Mouse (Mus musculus) thymus, postnatal 10 days (tissue): ENCODE results near the gene Bysl.

ENCODE experiments used
- DNase-seq, 2 experiments: peaks; one replicate each; pipeline ENCODE4 v3.0.0; 2021; ENCODE audit warnings: low spot score in 2 of 2

Bysl gene

DNA sequence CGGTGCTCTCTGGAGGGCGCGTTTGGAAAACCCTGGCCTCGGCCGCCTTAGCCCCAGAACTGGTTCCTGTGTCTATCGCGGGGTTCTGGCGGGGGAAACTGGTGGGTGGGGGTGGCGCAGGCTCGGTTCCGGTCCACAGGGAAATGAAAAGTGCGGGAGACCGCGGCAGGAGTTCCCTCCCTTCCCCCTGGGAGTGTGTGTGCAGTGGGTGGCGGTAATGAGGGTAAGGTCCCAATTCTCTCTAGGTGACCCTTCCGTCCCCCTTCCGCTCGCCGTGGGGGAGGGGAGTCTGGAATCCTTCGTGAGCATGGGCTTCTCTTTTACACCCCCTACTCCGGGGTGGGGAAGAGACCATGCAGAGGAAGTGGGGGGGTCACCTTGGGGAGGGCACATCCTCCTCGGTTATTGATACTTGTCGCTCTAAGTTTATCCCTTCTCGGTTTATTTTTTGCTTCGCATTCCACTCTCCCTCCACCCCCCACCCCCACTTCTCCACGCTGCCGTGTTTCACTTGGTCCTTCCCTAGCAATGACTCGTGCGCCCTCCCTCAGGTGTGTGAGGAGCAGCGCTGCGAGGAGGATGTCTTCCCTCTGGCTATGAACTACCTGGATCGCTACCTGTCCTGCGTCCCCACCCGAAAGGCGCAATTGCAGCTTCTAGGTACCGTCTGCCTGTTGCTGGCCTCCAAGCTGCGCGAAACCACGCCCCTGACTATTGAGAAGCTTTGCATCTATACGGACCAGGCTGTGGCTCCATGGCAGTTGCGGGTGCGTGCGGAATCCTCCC lies 16.9 kb downstream of the Bysl start:
- DNase-seq, result peak; percentile 77

DNA sequence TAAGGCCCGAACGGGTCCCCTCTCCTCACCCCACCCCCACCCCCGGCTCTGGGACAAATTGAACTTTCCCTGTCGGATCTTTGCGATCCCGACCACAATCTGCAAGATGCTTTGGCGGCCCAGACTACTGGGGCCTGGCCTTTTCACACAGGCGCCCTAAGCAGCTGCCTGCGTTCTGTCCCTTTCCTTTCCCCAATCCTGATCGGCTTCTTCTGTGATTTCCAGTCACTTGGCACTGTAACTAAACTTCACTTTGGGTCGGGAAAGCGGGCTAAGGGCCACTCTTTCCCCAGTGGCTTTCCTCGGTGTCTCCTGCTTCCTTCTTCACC lies 17.5 kb downstream of the Bysl start:
- DNase-seq, result no peak

DNA sequence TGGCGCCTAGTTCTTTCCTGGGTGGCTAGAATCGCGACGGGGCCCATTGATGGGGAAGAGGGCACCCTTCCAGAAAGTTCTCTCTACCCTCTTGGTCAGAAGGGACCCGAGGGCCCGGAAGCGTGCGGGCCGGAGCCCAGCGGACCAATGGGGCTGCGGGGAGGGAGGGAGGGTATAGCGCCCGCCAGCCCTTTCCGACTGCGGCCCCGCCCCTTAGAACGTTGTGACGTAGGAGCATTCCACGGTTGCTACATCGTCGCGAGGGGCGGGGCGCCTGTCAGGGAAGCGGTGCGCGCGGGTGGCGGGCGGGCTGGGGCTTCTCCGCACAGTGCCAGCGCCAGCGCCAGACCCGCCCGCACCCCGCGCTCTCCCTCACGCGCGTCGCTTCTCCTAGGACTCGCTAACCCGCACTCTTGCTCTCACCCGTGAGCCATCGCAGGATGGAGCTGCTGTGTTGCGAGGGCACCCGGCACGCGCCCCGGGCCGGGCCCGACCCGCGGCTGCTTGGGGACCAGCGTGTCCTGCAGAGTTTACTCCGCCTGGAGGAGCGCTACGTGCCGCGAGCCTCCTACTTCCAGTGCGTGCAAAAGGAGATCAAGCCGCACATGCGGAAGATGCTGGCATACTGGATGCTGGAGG lies 18.0 kb downstream of the Bysl start:
- DNase-seq, result peak; percentile 94 to 98

DNA sequence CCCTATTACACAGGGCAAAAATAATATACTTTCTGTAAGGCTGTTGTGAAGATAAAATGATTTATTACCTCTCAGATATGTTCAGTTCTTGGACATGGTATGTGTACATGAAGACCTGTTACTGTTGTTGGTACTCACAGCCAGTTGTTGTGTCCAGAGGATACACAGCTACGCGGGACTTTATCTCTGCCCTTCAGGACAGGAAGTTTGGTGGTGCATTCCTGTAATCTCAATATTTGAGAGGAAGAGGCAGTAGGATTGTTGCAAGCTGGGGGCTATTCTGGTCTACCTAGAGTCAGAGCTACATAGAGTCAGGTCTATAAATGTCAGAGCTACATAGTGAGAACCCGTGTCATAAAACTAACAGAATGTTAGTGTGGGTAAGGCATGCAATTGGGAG lies 20.2 kb downstream of the Bysl start:
- no peak for DNase-seq

DNA sequence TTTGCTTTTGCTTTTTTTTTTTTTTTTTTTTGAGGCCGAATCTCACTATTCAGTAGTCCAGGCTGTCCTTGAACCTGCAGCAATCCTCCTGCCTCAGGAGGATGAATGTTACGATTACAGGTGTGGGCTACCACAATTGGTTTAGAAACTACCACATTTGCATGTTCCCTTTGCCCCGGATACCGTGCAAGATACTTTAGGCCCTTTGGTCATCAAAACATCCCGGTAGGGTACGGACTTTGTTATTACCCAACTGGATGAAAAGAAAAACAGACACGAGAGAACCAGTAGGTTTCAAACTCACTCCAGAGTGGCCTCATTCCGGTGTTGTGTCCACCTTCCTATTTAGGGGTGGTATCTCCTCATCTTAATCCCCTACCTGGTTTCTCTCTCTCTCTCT lies 22.8 kb downstream of the Bysl start:
- DNase-seq, result no peak

DNA sequence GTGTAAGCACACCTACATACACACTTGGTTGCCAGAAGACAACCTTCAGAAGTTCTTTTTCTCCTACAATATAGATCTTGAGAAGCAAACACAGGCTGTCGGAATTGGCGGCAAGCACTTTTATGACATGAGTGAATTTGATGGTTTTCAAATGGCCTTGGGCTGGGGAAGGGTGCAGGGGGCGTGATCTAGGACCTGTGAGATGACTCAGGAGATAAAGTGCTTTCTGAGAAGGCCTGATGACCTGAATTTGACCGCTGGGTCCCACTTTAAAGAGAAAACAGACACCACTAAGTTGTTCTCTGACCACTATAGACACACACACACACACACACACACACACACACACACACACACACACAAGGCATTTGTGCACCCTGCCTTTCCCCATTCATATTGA lies 30.3 kb downstream of the Bysl start:
- no peak for DNase-seq

DNA sequence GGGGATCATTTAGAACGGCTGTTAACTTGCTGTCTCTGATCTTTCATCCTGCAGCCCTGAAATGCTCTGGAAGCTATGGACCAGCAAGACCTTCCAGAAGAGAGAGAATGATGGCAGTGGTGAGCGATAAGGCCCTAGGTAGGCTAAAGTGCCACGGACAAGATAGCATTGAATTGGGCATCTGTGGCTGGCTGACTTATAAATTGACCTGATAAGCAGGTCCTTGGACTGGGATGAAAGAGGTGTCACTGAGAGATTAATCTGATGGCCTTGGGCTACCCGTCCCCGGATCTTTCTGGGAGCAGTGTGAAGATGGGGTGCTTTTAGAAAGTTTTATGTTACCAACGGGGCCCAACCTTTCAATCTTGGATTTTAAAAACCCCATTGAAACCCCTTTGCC lies 32.6 kb downstream of the Bysl start:
- DNase-seq, result no peak

DNA sequence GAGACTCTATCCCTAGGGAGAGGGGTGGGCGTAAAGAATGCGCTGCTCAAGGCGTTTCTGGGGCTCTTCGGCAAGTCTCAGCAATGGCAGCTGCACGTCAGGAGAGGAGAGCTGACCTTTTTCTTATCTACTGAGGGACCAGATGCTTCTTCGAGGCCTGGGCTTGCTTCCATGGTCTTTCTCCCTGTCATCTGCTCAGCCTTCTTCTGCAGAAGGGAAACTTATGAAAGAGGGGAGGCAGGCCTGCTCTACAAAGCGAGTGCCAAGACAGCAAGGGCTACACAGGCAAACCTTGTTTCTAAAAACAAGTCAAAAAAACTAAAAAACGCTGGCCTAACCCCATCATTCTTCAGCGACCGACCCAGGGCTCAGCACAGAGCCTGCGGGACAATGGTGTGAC lies 36.5 kb downstream of the Bysl start:
- no peak for DNase-seq

DNA sequence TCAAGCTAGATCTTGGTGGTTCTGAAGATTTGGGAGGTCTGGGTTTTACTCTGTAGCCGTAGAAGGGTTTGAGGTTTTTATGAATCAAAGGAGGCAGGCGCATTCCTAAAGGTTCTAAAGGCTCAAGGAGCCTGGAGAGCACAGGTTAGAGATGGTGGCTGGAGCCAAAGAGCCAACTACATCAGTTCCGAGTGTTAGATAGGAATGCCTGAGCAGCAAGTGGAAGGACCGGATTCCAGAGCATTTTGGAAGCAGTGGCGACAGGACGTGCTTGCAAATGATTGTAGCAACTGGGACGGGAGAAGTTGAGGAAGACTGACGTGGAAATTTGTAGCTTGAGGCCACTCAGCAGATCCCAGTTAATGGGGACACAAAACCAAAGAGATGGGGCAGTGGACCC lies 37.3 kb downstream of the Bysl start:
- no peak for DNase-seq

DNA sequence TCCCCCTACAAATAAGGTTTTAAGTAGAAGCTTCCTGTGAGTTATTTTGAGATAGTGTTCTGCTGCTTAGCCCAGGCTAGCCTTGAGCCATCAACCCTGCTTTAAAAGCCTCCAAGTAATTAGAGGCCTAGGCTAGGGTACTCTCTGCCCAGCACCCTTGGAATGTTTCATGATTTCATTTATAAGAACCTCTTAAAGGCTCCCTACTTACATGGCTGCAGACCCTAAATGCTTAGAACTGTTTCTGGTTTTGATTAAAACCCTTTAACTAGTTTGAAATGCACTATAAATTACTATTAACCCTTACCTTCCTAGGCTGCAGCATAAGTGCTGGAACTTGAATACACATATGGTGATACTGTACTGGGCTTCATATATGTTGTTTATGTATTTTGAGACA lies 38.9 kb downstream of the Bysl start:
- DNase-seq, result no peak

DNA sequence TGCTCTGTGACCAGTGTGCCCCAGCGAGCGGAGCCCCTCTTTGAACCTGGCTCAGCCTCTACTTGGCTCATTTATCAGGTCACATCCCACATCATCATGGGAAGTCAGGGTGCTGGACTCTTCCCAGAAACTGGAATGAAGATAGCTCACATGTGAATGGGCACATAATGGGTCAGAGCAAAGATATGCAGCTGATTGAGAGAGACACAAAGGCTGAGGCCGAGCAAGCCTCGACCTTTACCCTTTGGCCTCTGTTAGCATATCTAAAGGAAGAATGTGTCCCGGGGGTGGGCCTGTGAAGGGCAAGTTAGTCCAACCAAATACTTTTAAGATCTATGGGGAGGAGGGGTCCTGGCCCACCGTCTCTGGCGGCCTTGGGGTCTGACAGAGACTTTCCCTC lies 39.7 kb downstream of the Bysl start:
- no peak for DNase-seq

DNA sequence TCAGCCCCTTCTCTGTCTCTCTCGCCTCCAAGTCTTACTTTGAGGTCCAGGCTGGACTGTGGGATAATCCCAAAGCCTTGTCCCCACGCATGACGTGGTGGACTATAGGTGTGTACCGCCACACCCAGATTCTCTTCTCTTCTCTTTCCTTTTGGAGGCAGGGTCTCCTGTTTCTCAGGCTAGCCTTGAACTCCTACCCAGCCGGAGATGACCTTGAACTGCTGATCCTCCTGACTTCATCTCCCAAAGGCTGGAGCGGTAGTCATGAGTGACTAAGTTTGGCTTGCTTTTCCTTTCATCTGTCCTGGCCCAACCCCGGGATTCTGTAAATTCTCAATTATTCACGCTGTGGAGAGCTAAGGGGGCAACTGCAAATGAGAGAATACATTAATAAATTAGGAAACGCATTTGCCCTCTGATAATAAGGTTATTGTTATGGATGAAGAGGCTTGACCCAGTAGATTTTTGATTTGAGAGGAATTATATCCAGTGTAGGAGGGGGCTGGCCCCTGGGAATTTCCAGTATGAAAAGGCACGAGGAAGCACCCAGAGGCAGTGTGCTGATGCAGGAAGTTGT lies 42.3 kb downstream of the Bysl start:
- no peak for DNase-seq

DNA sequence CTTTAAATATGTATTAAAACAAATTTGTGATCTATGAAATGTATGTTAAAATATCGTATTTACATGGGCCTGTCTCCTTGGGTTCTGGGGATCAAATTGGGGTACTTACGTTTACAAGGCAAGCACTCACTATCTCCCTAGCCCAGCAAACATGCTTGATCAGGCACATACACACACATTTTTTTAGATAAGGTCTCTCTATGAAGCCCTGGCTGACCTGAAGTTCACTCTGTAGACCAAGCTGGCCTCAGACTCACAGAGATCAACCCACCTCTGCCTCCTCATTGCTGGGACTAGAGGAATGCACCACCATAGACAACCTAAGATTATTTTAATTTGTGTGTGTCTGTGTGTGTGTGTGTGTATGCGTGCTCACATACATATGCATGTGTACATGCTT lies 42.9 kb downstream of the Bysl start:
- no peak for DNase-seq

DNA sequence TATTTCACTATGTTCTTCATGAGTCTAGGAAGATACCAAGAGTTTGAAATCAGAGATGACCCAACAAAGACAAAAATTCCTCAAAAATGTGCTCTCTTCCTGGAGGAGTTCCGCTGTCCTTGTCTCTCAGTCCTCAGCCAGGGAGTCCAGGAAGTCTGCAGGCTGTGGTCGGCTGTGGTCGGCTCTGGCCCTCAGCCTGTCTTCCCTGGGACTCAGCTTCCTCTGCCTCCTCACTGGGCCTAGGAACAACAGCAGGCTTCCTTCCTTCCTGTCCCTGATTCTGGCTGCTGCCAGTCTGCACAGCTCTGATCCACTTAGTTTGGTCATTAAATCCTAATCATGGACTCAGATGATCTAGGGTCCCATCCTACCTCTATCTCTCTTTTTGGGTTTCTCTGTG lies 44.0 kb downstream of the Bysl start:
- DNase-seq, result no peak

DNA sequence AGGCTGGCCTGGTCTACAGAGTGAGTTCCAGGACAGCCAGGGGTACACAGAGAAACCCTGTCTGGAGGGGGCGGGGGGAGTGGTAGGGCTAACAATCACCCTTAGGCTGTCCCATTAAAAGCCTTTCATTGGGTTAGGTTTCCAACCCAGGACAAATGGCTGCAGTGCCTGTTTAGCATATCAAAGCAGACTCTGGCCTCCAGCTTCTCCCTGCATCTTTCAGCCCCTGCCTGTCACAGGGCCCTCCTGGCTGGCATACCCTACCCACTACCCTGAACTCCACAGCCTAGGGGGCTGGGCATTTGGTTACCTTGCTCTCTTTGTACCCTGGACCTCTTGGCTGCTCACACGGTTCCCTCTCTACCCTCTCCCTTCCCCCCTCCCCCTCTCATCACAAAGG lies 45.2 kb downstream of the Bysl start:
- DNase-seq, result no peak

DNA sequence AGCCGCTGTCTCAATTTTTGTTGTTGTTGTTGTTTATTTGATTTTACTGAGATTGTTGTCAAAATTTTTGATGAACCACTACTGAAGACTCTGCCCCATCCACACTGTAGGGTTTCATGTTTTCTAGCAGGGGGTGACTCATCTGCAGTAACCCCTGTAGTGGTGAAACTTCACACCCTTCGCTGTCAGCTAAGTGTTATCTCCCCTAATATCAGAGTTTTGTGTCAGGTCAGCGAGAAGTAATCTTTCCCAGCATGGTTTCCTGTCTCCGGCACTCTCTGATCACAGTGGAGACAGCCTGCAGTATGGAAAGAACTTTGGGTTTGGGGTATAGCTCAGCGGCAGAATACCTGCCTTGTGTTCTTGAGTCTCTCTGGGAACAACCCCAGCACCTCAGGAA lies 46.7 kb downstream of the Bysl start:
- no peak for DNase-seq

DNA sequence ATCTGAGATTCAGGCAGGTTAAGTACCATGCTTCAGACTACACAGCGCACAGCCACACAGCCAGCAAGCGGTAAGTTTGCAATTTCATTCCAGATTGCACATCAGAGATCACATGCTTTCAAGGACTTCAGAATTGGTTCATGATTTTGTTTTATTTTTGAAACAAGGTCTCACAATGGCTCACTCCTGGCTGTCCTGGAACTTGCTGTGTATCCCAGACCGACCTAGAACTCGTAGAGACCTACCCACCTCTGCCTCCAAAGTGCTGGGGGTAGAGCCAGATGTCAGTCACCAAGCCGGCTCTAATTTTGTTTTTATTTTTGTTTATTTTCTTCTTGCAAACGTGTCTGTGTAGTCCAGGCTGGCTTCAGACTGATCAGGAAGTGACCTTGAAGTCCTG lies 48.4 kb downstream of the Bysl start:
- DNase-seq, result no peak

DNA sequence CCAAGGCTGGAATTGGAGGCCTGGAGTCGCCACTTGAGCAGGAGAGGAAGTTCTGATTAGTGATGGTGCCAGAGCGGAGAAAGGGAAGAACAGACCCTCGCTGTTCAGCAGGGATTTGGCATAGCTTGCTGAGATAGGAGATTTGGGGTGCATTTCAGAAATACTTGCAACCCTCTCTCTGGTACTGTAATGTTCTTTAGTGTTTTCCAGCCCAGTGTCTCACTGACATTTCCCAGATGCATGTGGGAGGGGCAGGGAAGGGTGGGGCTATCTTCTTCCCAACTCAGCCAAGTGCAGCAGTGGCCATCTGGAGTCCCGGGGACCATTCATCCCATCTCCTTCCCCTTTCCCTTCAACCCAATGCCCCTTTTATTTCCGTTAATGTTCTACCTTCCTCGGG lies 51.6 kb downstream of the Bysl start:
- DNase-seq, result no peak

DNA sequence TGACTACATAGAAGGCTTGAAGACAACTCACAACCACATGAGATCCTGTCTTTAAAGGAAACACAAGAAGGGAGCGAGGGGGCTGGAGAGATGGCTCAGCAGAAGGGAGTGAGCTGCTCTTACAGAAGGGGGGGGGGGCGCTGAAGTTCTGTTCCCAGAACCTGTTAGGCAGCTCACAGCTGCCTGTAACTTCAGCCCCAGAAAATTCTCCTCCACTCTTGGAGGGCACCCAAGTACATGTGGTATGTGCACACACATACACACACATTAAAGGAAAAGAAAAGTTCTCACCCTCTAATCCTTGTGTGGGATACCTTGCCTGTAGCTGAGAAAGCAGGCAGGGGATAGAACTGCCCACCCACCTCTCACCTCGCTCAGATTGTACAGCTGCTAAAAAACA lies 54.1 kb downstream of the Bysl start:
- peak in 1 of 2 experiments; percentile 19 for DNase-seq

DNA sequence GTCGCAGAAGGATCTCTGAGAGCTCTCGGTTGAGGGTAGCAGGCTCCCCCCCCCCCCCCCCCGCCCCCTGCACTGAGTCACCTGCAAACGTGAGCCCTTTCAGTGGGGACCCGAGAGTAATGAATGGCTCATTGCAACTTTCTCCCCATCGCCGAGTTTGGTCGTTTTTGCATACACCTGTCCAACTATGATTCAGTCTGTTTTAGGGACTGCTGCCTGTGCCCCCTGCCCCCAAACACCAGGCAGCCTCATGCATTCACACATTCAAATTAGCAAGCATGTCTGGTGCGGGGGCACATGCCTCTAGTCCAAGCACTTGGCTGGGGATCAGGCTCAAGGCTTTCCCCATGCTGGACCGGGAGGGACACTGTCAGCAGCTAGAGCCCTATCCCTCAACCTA lies 56.7 kb downstream of the Bysl start:
- no peak for DNase-seq

DNA sequence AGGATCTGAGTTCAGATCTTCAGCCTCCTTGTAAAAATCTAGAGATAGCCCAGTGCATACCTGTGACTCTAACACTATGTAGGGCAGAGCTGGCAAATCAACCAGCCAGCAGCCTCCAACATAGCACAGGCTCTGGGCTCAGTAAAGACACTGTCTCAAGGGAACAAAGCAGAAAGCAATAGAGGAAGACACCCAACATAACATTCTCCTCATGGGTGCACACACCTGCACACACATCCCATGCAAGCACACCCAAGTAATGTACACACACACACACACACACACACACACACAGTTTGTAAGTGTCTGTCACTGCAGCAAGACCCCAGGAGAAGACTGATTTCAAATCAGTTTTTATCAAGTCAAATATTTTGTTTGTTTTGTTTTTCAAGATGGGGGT lies 58.3 kb downstream of the Bysl start:
- DNase-seq, result no peak

DNA sequence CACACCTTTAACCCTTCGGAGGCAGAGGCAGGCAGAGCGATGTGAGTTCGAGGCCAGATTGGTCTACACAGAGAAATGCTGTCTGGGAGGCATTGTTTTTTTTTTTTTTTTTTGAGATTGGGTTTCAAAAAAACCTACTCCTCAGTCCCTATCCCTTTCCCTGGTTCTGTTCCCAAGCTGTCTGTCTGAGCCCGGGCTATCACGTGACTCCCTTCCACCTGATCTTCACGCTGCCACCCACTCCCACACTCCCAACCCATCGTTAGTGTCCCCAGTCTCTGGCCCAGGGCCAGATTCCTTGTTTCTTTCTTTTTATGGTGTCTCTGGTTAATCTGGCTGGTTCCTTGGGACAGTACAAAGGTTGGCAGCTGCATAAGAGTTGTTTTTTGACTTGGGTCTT lies 60.2 kb downstream of the Bysl start:
- DNase-seq, result no peak
